Mouse (Mus musculus) CH12.LX (cell line): ENCODE results near the gene Krt18.

Source experiments
- BHLHE40 ChIP-seq: IDR thresholded peaks from 2 replicates; pipeline ENCODE4 v1.6.1; 2011; ENCODE audit warnings: mild to moderate bottlenecking, low read depth, low read length, improper control_type of control experiment
- CTCF ChIP-seq, 2 experiments: IDR thresholded peaks in 1 of 2; conservative IDR thresholded peaks in 1 of 2; 2 replicates each; pipeline ENCODE4 v1.5.1; 2011 to 2012; ENCODE audit warnings: low read depth in 2 of 2, low read length in 2 of 2, improper control_type of control experiment in 1 of 2, inconsistent platforms in 1 of 2, mild to moderate bottlenecking in 1 of 2, moderate library complexity in 1 of 2
- EP300 ChIP-seq: IDR thresholded peaks from 2 replicates; pipeline ENCODE4 v1.6.1; 2011; ENCODE audit warnings: low read length, improper control_type of control experiment
- MAZ ChIP-seq: IDR thresholded peaks from 2 replicates; pipeline ENCODE4 v1.6.1; 2012; ENCODE audit warnings: low read depth, mild to moderate bottlenecking, inconsistent platforms, low read length, improper control_type of control experiment, moderate library complexity
- MXI1 ChIP-seq: IDR thresholded peaks from 2 replicates; pipeline ENCODE4 v1.6.1; 2011; ENCODE audit warnings: mild to moderate bottlenecking, low read depth, low read length, improper control_type of control experiment
- POLR2A ChIP-seq: IDR thresholded peaks from 2 replicates; pipeline ENCODE4 v1.6.1; 2011; ENCODE audit warnings: low read depth, mild to moderate bottlenecking, improper control_type of control experiment, low read length
- USF2 ChIP-seq: conservative IDR thresholded peaks from 2 replicates; pipeline ENCODE4 v1.6.1; 2011; ENCODE audit warnings: low read depth, low read length, improper control_type of control experiment
- ZNF384 ChIP-seq: IDR thresholded peaks from 2 replicates; pipeline ENCODE4 v1.6.1; 2012; ENCODE audit warnings: low read depth, low read length, improper control_type of control experiment, inconsistent platforms

DNA sequence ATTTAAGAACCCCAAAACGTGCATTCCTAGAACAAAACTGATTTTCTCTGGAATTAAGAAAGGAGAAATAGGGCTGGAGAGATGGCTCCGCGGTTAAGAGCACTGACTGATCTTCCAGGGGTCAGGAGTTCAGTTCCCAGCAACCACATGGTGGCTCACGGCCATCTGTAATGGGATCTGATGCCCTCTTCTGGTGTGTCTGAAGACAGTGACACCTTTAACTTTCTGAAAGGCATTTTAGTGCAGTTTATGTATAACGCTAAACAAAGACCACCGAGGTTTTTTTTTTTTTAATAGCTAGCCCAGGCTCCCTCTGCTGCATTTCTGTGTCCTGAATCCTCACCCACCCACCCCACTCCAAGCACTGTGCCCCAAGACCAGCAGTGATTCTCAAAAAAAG, 43.2 kb upstream of the Krt18 start:
- TF ChIP-seq ZNF384 (no peak), POLR2A (no peak), EP300 (no peak), BHLHE40 (no peak), USF2 (no peak), MAZ (no peak), CTCF (conservative IDR thresholded peaks at IDR 0.05 in 1 of 2, IDR thresholded peaks at IDR 0.05 in 1 of 2; ENCODE audit: low read depth in 2 of 2, low read length in 2 of 2) (peak in 1 of 2 experiments; percentile 59; a peak in 2 of 4 replicates), MXI1 (no peak)
